Mouse (Mus musculus): ENCODE measurements around the gene Cd79b. TPM values are rescaled to one million over a fixed set of nuclear protein-coding genes. Genes with fewer than 3 reads are reported as not detected.
"Not testable (repeated sequence)": the region's sequence is repeated elsewhere in the genome, so short reads cannot be mapped to it uniquely, and the experiment has no call there.

Cd79b gene
- polyA plus RNA-seq, 1 experiment from 2014 or later, result 0.95 TPM

- Histone ChIP-seq H3K4me3 (ENCODE audit: low read depth, low read length) (no peak overlapping the region), H3K27me3 (replicated peaks; ENCODE audit: control insufficient read depth, insufficient read depth, low read length) (no peaks in the 10 kb centered on the region), H3K4me2 (ENCODE audit: low read length) (no peak overlapping the region), H3K36me3 (ENCODE audit: control insufficient read depth, insufficient read depth, low read length) (no peaks in the 10 kb centered on the region), H3K4me1 (ENCODE audit: control insufficient read depth, insufficient read depth, low read length) (no peaks in the 10 kb centered on the region), H3K27ac (ENCODE audit: low read depth, low read length) (no peak overlapping the region), H3K9me3 (replicated peaks; ENCODE audit: control insufficient read depth, low read length) (no peaks in the 10 kb centered on the region), H3K9ac (ENCODE audit: low read length) (no peak overlapping the region)
- ATAC-seq, result no peak
- DNase-seq (ENCODE audit: low spot score), result peak; percentile 11
- WGBS, result 63% methylated on average over 6 of the region's 6 CpGs
Measured at GRCm38 (mm10) chr11:106344910-106345309, 30.3 kb upstream of the Cd79b start.

GRCm38 (mm10) chr11:106340990-106341520 lies 26.5 kb upstream of the Cd79b start:
- H3K4me1 ChIP-seq (ENCODE audit: control insufficient read depth, insufficient read depth, low read length), result no peaks in the 10 kb centered on the region
- H3K27me3 ChIP-seq (replicated peaks; ENCODE audit: control insufficient read depth, insufficient read depth, low read length), result no peaks in the 10 kb centered on the region
- DNase-seq (ENCODE audit: low spot score), result no peak
- no peak overlapping the region for H3K9ac ChIP-seq (ENCODE audit: low read length)
- H3K27ac ChIP-seq (ENCODE audit: low read depth, low read length), result no peak overlapping the region
- H3K4me2 ChIP-seq (ENCODE audit: low read length), result no peak overlapping the region
- no peak for ATAC-seq
- 87% methylated on average over 9 of the region's 9 CpGs for WGBS
- no peaks in the 10 kb centered on the region for H3K9me3 ChIP-seq (replicated peaks; ENCODE audit: control insufficient read depth, low read length)
- no peaks in the 10 kb centered on the region for H3K36me3 ChIP-seq (ENCODE audit: control insufficient read depth, insufficient read depth, low read length)
- no peak overlapping the region for H3K4me3 ChIP-seq (ENCODE audit: low read depth, low read length)

GRCm38 (mm10) chr11:106339323-106339722 lies 24.8 kb upstream of the Cd79b start:
- not testable (repeated sequence) for H3K27ac ChIP-seq (ENCODE audit: low read depth, low read length); H3K4me2 ChIP-seq (ENCODE audit: low read length); H3K36me3 ChIP-seq (ENCODE audit: control insufficient read depth, insufficient read depth, low read length); ATAC-seq; H3K4me3 ChIP-seq (ENCODE audit: low read depth, low read length); H3K9ac ChIP-seq (ENCODE audit: low read length); H3K27me3 ChIP-seq (replicated peaks; ENCODE audit: control insufficient read depth, insufficient read depth, low read length); H3K9me3 ChIP-seq (replicated peaks; ENCODE audit: control insufficient read depth, low read length); DNase-seq (ENCODE audit: low spot score); H3K4me1 ChIP-seq (ENCODE audit: control insufficient read depth, insufficient read depth, low read length)
- WGBS, result 90% methylated on average over 4 of the region's 4 CpGs

- DNase-seq (ENCODE audit: low spot score) (no peak), ATAC-seq (no peak)
- no peaks in the 10 kb centered on the region for H3K9me3 ChIP-seq (replicated peaks; ENCODE audit: control insufficient read depth, low read length)
- no peaks in the 10 kb centered on the region for H3K36me3 ChIP-seq (ENCODE audit: control insufficient read depth, insufficient read depth, low read length)
- no peak overlapping the region for H3K4me2 ChIP-seq (ENCODE audit: low read length)
- H3K4me3 ChIP-seq (ENCODE audit: low read depth, low read length), result no peak overlapping the region
- no peak overlapping the region for H3K27ac ChIP-seq (ENCODE audit: low read depth, low read length)
- H3K9ac ChIP-seq (ENCODE audit: low read length), result no peak overlapping the region
- 71% methylated on average over 7 of the region's 7 CpGs for WGBS
- no peaks in the 10 kb centered on the region for H3K27me3 ChIP-seq (replicated peaks; ENCODE audit: control insufficient read depth, insufficient read depth, low read length)
- no peaks in the 10 kb centered on the region for H3K4me1 ChIP-seq (ENCODE audit: control insufficient read depth, insufficient read depth, low read length)
Measured at GRCm38 (mm10) chr11:106338870-106339269, 24.3 kb upstream of the Cd79b start.

- WGBS, result 69% methylated on average over 5 of the region's 5 CpGs
- no peak for ATAC-seq
Measured at GRCm38 (mm10) chr11:106338029-106338428, 23.5 kb upstream of the Cd79b start.

GRCm38 (mm10) chr11:106334066-106334465 lies 19.5 kb upstream of the Cd79b start:
- 13% methylated on average over 2 of the region's 2 CpGs for WGBS
- Histone ChIP-seq H3K4me1 (ENCODE audit: control insufficient read depth, insufficient read depth, low read length) (no peaks in the 10 kb centered on the region), H3K36me3 (ENCODE audit: control insufficient read depth, insufficient read depth, low read length) (no peaks in the 10 kb centered on the region), H3K27ac (ENCODE audit: low read depth, low read length) (no peak overlapping the region), H3K4me2 (ENCODE audit: low read length) (no peak overlapping the region), H3K4me3 (ENCODE audit: low read depth, low read length) (no peak overlapping the region), H3K9me3 (replicated peaks; ENCODE audit: control insufficient read depth, low read length) (no peaks in the 10 kb centered on the region), H3K27me3 (replicated peaks; ENCODE audit: control insufficient read depth, insufficient read depth, low read length) (no peaks in the 10 kb centered on the region), H3K9ac (ENCODE audit: low read length) (no peak overlapping the region)
- ATAC-seq, result no peak
- DNase-seq (ENCODE audit: low spot score), result no peak

More at GRCm38 (mm10) chr11:106338029-106338428, 23.5 kb upstream of the Cd79b start:
- Histone ChIP-seq H3K27me3 (replicated peaks; ENCODE audit: control insufficient read depth, insufficient read depth, low read length) (no peaks in the 10 kb centered on the region), H3K4me2 (ENCODE audit: low read length) (no peak overlapping the region), H3K4me3 (ENCODE audit: low read depth, low read length) (no peak overlapping the region), H3K4me1 (ENCODE audit: control insufficient read depth, insufficient read depth, low read length) (no peaks in the 10 kb centered on the region), H3K27ac (ENCODE audit: low read depth, low read length) (no peak overlapping the region), H3K9ac (ENCODE audit: low read length) (no peak overlapping the region), H3K36me3 (ENCODE audit: control insufficient read depth, insufficient read depth, low read length) (no peaks in the 10 kb centered on the region), H3K9me3 (replicated peaks; ENCODE audit: control insufficient read depth, low read length) (no peaks in the 10 kb centered on the region)
- DNase-seq (ENCODE audit: low spot score), result no peak

- H3K4me2 ChIP-seq (ENCODE audit: low read length), result no peak overlapping the region
- ATAC-seq, result no peak
- no peak for DNase-seq (ENCODE audit: low spot score)
- H3K9ac ChIP-seq (ENCODE audit: low read length), result no peak overlapping the region
- H3K36me3 ChIP-seq (ENCODE audit: control insufficient read depth, insufficient read depth, low read length), result no peaks in the 10 kb centered on the region
- no peak overlapping the region for H3K4me3 ChIP-seq (ENCODE audit: low read depth, low read length)
- no peaks in the 10 kb centered on the region for H3K27me3 ChIP-seq (replicated peaks; ENCODE audit: control insufficient read depth, insufficient read depth, low read length)
- 60% methylated on average over 4 of the region's 4 CpGs for WGBS
- H3K9me3 ChIP-seq (replicated peaks; ENCODE audit: control insufficient read depth, low read length), result no peaks in the 10 kb centered on the region
- no peak overlapping the region for H3K27ac ChIP-seq (ENCODE audit: low read depth, low read length)
- no peaks in the 10 kb centered on the region for H3K4me1 ChIP-seq (ENCODE audit: control insufficient read depth, insufficient read depth, low read length)
Measured at GRCm38 (mm10) chr11:106332458-106332857, 17.9 kb upstream of the Cd79b start.

- Histone ChIP-seq H3K36me3 (ENCODE audit: control insufficient read depth, insufficient read depth, low read length) (no peaks in the 10 kb centered on the region), H3K9me3 (replicated peaks; ENCODE audit: control insufficient read depth, low read length) (no peaks in the 10 kb centered on the region), H3K9ac (ENCODE audit: low read length) (no peak overlapping the region), H3K4me2 (ENCODE audit: low read length) (no peak overlapping the region), H3K4me1 (ENCODE audit: control insufficient read depth, insufficient read depth, low read length) (no peaks in the 10 kb centered on the region), H3K4me3 (ENCODE audit: low read depth, low read length) (no peak overlapping the region), H3K27ac (ENCODE audit: low read depth, low read length) (no peak overlapping the region), H3K27me3 (replicated peaks; ENCODE audit: control insufficient read depth, insufficient read depth, low read length) (no peaks in the 10 kb centered on the region)
- DNase-seq (ENCODE audit: low spot score) (peak; percentile 17), ATAC-seq (no peak)
- WGBS, result 76% methylated on average over 7 of the region's 7 CpGs
Measured at GRCm38 (mm10) chr11:106329682-106330081, 15.1 kb upstream of the Cd79b start.

DNA sequence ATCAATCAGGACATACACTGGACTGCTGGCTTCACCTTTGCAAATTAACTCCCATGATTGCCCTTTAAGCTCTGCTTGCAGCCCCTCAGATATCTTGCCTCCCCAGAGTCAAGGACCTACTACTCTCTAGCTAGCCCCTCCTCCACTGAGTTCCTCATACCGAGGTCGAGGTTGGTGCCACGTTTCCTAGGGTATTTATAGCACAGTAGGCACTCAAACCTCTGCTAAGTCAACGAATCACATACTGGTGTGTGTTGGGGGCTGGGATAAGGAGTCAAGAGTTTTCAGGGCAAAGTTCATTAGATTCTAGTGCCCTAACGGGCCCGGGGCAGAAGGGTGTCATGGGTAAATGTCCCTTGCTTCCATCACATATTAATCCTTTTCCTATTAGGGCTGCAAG lies 14.6 kb upstream of the Cd79b start:
- H3K9ac ChIP-seq (ENCODE audit: low read length), result no peak overlapping the region
- no peaks in the 10 kb centered on the region for H3K36me3 ChIP-seq (ENCODE audit: control insufficient read depth, insufficient read depth, low read length)
- H3K27ac ChIP-seq (ENCODE audit: low read depth, low read length), result no peak overlapping the region
- DNase-seq (ENCODE audit: low spot score), result no peak
- no peaks in the 10 kb centered on the region for H3K4me1 ChIP-seq (ENCODE audit: control insufficient read depth, insufficient read depth, low read length)
- no peaks in the 10 kb centered on the region for H3K27me3 ChIP-seq (replicated peaks; ENCODE audit: control insufficient read depth, insufficient read depth, low read length)
- WGBS, result 83% methylated on average over 6 of the region's 6 CpGs
- no peak for ATAC-seq
- H3K4me3 ChIP-seq (ENCODE audit: low read depth, low read length), result no peak overlapping the region
- H3K4me2 ChIP-seq (ENCODE audit: low read length), result no peak overlapping the region
- no peaks in the 10 kb centered on the region for H3K9me3 ChIP-seq (replicated peaks; ENCODE audit: control insufficient read depth, low read length)
